Mouse (Mus musculus) heart, adult 2 months (tissue): ENCODE measurements around the gene Angptl2. TPM values are rescaled to one million over a fixed set of nuclear protein-coding genes. Genes with fewer than 3 reads are reported as not detected.

Source experiments
- DNase-seq, 2 experiments: peaks; one replicate each; pipeline ENCODE4 v3.0.0; 2021
- H3K27ac ChIP-seq: fragments of 200-600 bp; 2 replicates; pipeline ENCODE4 v1.8.1; 2022
- H3K27me3 ChIP-seq: fragments of 200-500 bp; 2 replicates; pipeline ENCODE4 v1.6.1; 2012; ENCODE audit warnings: mild to moderate bottlenecking, low read length, inconsistent platforms, mixed read lengths; ENCODE audit not compliant: control insufficient read depth, insufficient read depth
- H3K36me3 ChIP-seq: fragments of 200-500 bp; 2 replicates; pipeline ENCODE4 v1.6.1; 2012; ENCODE audit warnings: low read length, inconsistent platforms; ENCODE audit not compliant: control insufficient read depth, insufficient read depth
- H3K4me1 ChIP-seq: fragments of 200-500 bp; 2 replicates; pipeline ENCODE4 v1.6.1; 2011; ENCODE audit warnings: low read length; ENCODE audit not compliant: control insufficient read depth, insufficient read depth
- H3K4me3 ChIP-seq: fragments of 200-600 bp; 2 replicates; pipeline ENCODE4 v1.8.1; 2022
- H3K79me2 ChIP-seq: fragments of 200-500 bp; replicated peaks from 2 replicates; pipeline ENCODE4 v1.6.1; 2012; ENCODE audit warnings: mild to moderate bottlenecking, inconsistent platforms, low read length, moderate library complexity, mixed read lengths; ENCODE audit not compliant: control insufficient read depth, insufficient read depth
- H3K9ac ChIP-seq: fragments of 200-500 bp; 2 replicates; pipeline ENCODE4 v1.6.1; 2012; ENCODE audit warnings: low read depth, mild to moderate bottlenecking, control low read depth, inconsistent platforms, low read length, mixed read lengths
- CTCF ChIP-seq: fragments of 200-600 bp; IDR thresholded peaks from 2 replicates; pipeline ENCODE4 v1.8.1; 2022; ENCODE audit warnings: antibody characterized with exemption, mild to moderate bottlenecking, moderate library complexity
- EP300 ChIP-seq: fragments of 200-500 bp; IDR thresholded peaks from 2 replicates; pipeline ENCODE4 v1.6.1; 2011; ENCODE audit warnings: low read depth, low read length, control low read depth; ENCODE audit not compliant: insufficient read depth
- POLR2A ChIP-seq: fragments of 200-500 bp; IDR thresholded peaks from 2 replicates; pipeline ENCODE4 v1.6.1; 2011; ENCODE audit warnings: mild to moderate bottlenecking, low read depth, low read length, control low read depth; ENCODE audit not compliant: insufficient read depth
- WGBS: fragments of 180-500 bp; shearing (Covaris S2); methylation state at CpG from one replicate; pipeline ENCODE4 v1.1.7; 2018; 5-methylcytosine and 5-hydroxymethylcytosine counted together
- intact Hi-C: fragments of 180-260 bp; cut with DNase I; formaldehyde crosslinking; loops from one replicate; pipeline ENCODE4 v1.15.1; 2025
- polyA plus RNA-seq: library from polyadenylated mRNA; depleted of rRNA; stranded (reverse); fragments of >200 nt; gene quantifications from 2 replicates; pipeline ENCODE4 v1.2.3, GENCODE M21; 2012
- total RNA-seq, 2 experiments: library from RNA; stranded (reverse); gene quantifications; 2 replicates each; pipeline ENCODE4 v1.2.3; 2021

Gene Angptl2
- total and polyA plus RNA-seq, 3 experiments = 45.3 to 91.4 (median 46.2) TPM

DNA sequence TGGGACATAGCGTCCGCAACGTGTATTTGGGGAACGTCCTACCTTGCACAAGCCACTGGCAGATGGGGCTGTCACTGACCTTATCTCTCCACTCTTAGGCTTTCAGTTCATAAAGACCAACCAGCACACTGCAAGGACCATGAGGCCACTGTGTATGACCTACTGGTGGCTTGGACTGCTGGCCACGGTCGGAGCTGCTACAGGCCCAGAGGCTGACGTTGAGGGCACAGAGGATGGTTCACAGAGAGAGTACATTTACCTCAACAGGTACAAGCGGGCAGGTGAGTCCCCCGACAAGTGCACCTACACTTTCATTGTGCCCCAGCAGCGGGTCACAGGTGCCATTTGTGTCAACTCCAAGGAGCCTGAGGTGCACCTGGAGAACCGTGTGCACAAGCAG is 12.2 kb downstream of the Angptl2 start:
- whole genome bisulfite sequencing = 80% methylated on average over 11 of the region's 11 CpGs
- no peak for TF ChIP-seq POLR2A
- TF ChIP-seq EP300 = no peak
- no peak for TF ChIP-seq CTCF
- no peaks in the 10 kb centered on the region for H3K36me3 ChIP-seq
- H3K9ac ChIP-seq = no peak overlapping the region
- peaks cover 29% of the 10 kb centered on the region for H3K4me1 ChIP-seq
- no peak overlapping the region for H3K4me3 ChIP-seq
- no peaks in the 10 kb centered on the region for H3K27me3 ChIP-seq
- H3K27ac ChIP-seq = no peak overlapping the region; the same call in 1 of the 2 replicates
- intact Hi-C loops = no loop called here
- DNase-seq = no peak
- H3K79me2 ChIP-seq = no peaks in the 10 kb centered on the region

DNA sequence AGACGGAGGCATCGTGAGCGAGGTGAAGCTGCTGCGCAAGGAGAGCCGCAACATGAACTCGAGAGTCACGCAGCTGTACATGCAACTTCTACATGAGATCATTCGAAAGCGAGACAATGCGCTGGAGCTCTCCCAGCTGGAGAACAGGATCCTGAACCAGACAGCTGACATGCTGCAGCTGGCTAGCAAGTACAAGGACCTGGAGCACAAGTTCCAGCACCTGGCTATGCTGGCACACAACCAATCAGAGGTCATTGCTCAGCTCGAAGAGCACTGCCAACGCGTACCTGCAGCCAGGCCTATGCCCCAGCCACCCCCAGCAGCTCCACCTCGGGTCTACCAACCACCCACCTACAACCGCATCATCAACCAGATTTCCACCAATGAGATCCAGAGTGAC is 12.7 kb downstream of the Angptl2 start:
- 0 out of 2 replicates have a peak, but pooled peaks have one; percentile 51 for TF ChIP-seq EP300
- TF ChIP-seq CTCF = no peak
- no peak for TF ChIP-seq POLR2A
- Histone ChIP-seq H3K36me3 (no peaks in the 10 kb centered on the region), H3K4me1 (peaks cover 26% of the 10 kb centered on the region), H3K9ac (no peak overlapping the region), H3K27ac (no peak overlapping the region; the same call in 1 of the 2 replicates), H3K4me3 (no peak overlapping the region), H3K79me2 (no peaks in the 10 kb centered on the region), H3K27me3 (no peaks in the 10 kb centered on the region)
- peak in 1 of 2 experiments; percentile 60 for DNase-seq
- intact Hi-C loops = no loop called here
- WGBS = 75% methylated on average over 15 of the region's 15 CpGs

- no peak overlapping the region for H3K27ac ChIP-seq
- H3K4me1 ChIP-seq = peaks cover 23% of the 10 kb centered on the region
- no peaks in the 10 kb centered on the region for H3K36me3 ChIP-seq
- H3K27me3 ChIP-seq = no peaks in the 10 kb centered on the region
- H3K79me2 ChIP-seq = no peaks in the 10 kb centered on the region
- DNase-seq = no peak
- no peak for TF ChIP-seq CTCF
- no peak for TF ChIP-seq POLR2A
- no peak for TF ChIP-seq EP300
- intact Hi-C loops = no loop called here
- H3K4me3 ChIP-seq = no peak overlapping the region
- 56% methylated on average over 10 of the region's 10 CpGs for WGBS
- H3K9ac ChIP-seq = no peak overlapping the region
Observed at GRCm38 (mm10) chr2:33230701-33231100, 14.8 kb downstream of the Angptl2 start.

- WGBS = 69% methylated on average over 2 of the region's 2 CpGs
- Histone ChIP-seq H3K36me3 (no peaks in the 10 kb centered on the region), H3K4me1 (peaks cover 22% of the 10 kb centered on the region), H3K9ac (no peak overlapping the region), H3K27me3 (no peaks in the 10 kb centered on the region), H3K4me3 (no peak overlapping the region), H3K79me2 (no peaks in the 10 kb centered on the region), H3K27ac (no peak overlapping the region)
- TF ChIP-seq EP300 = no peak
- TF ChIP-seq POLR2A = no peak
- no peak for TF ChIP-seq CTCF
- intact Hi-C loops = no loop called here
- no peak for DNase-seq
Observed at GRCm38 (mm10) chr2:33231788-33232187, 15.9 kb downstream of the Angptl2 start.

DNA sequence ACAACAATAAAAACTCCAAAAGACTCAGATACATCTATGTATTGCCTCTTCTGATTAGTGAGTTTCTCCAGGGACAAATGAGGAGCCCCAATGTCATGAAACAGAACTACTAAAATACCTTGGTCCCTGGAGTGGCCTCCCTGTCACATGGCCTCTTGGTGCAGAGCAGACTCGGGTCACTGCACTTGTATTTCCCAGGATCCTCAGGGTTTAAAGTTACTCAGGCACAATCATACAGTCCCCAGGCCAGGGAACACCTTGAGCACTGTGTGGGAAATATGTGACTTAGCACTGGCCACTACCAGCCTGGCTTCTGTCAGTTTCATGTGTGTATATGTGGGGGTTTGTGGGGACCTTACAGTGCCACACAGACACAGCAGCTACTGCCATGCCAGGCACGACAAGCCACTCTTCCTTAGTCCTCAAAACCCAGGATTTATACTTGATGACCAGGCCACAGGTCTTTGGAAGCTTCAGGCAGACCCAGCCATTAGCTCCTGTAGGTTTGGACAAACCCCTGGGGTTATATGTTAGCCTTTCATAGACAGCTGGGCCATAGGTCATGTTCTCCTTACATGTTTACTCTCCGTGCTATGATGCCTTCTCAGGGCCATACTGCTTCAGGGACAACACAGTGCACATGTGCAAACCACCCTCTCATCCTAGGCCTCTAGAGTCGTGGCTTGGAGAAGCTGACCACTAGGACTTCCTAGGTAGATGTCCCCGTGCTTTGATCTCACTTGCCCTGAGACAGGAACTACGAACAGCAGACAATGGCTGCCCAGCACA is 17.1 kb downstream of the Angptl2 start:
- H3K27ac ChIP-seq = peak overlapping the region; percentile 19
- intact Hi-C loops = no loop called here
- H3K4me3 ChIP-seq = no peak overlapping the region
- H3K79me2 ChIP-seq = no peaks in the 10 kb centered on the region
- H3K27me3 ChIP-seq = no peaks in the 10 kb centered on the region
- no peak for TF ChIP-seq CTCF
- no peak for TF ChIP-seq POLR2A
- no peak for TF ChIP-seq EP300
- no peaks in the 10 kb centered on the region for H3K36me3 ChIP-seq
- no peak overlapping the region for H3K9ac ChIP-seq
- no peak for DNase-seq
- 66% methylated on average over 6 of the region's 6 CpGs for WGBS
- H3K4me1 ChIP-seq = peaks cover 21% of the 10 kb centered on the region

DNA sequence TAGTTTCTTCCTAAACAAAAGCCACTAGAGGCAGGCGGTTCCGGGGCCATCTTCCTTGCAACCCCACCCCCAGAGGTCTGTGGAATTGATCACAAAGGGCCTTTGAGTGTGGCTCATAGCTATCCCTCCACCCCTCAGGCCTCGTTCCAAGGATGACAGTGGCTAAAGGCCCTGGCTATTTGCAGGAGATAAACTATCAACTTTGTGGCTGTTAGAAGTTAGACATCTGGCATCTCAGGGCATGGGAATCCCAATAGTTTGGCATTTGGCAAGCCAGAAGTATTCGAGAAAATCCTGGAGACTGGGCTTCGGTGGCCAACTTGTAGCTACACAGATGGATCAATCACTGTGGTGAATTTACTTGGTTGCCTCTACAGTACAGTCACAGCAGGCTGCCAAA is 18.0 kb downstream of the Angptl2 start:
- H3K27me3 ChIP-seq = no peaks in the 10 kb centered on the region
- 66% methylated on average over 5 of the region's 5 CpGs for WGBS
- H3K9ac ChIP-seq = no peak overlapping the region
- no peaks in the 10 kb centered on the region for H3K79me2 ChIP-seq
- intact Hi-C loops = no loop called here
- H3K27ac ChIP-seq = no peak overlapping the region
- H3K4me1 ChIP-seq = peaks cover 14% of the 10 kb centered on the region
- no peak for TF ChIP-seq CTCF
- no peaks in the 10 kb centered on the region for H3K36me3 ChIP-seq
- DNase-seq = no peak
- H3K4me3 ChIP-seq = no peak overlapping the region
